Mouse (Mus musculus) gastrocnemius, adult 8-10 months (tissue): ENCODE measurements around the gene Gm4792. TPM values are rescaled to one million over a fixed set of nuclear protein-coding genes. Genes with fewer than 3 reads are reported as not detected.

Experiments used
- total RNA-seq, 4 experiments: library from RNA; stranded (reverse); gene quantifications; 2 replicates each; pipeline ENCODE4 v1.2.4; 2022

Gm4792 gene
- total RNA-seq, 4 experiments from 2014 or later: not detected

Other genes starting within 250 kb of the Gm4792 start
- 1 to 10 TPM; 5.5 to 5.9 (median 5.8) TPM for gene Nr2c1, start 150.7 kb downstream of the Gm4792 start, total RNA-seq
- gene Ndufa12, start 100.0 kb downstream of the Gm4792 start, total RNA-seq: 100 to 1,000 TPM; 480 to 576 (median 508) TPM
- 10 to 100 TPM; 17.4 to 22.5 (median 20.3) TPM for gene Tmcc3, start 13.2 kb upstream of the Gm4792 start, total RNA-seq